In genomic region chr3:68902636-68903035, GRCm38 (mm10) we compare ENCODE assay signal across 10 mouse cellular contexts. TPM values are rescaled to one million over a fixed set of nuclear protein-coding genes. Genes with fewer than 3 reads are reported as not detected.
DNase-seq lines count a peak whose midpoint lies in the region; ATAC-seq and TF ChIP-seq lines count a peak whose summit lies in the region.
"Not testable (repeated sequence)": the region's sequence is repeated elsewhere in the genome, so short reads cannot be mapped to it uniquely, and the experiment has no call there.
"Had no signal": no experiment of that assay in that cellular context is flagged by ENCODE, and none has a peak within 500 bp of the region (broad histone marks: within the 10 kb centered on the region; RNA-seq: fewer than 3 reads in every experiment).

No protein-coding gene starts in this region.

- H3K9me3 ChIP-seq in G1E (replicated peaks); liver, embryonic 12.5 days (replicated peaks); liver, embryonic 16.5 days (replicated peaks; ENCODE audit: control insufficient read depth, low read length): not testable (repeated sequence)

- not testable (repeated sequence) for H3K9ac ChIP-seq in liver, embryonic 12.5 days; liver, embryonic 16.5 days (ENCODE audit: low read depth, low read length)

- H3K27ac ChIP-seq in liver, embryonic 12.5 days; liver, embryonic 16.5 days (ENCODE audit: low read length): not testable (repeated sequence)

- not testable (repeated sequence) for H3K27me3 ChIP-seq in G1E (ENCODE audit: insufficient read depth, low read length); liver, embryonic 12.5 days (replicated peaks); liver, embryonic 16.5 days (ENCODE audit: control insufficient read depth, insufficient read depth, low read depth, low read length)

- peak; percentile 34; the same call in 1 of the 2 replicates for ATAC-seq in G1E (ENCODE audit: extremely low read depth, insufficient number of reproducible peaks, low FRiP score, poor library complexity, severe bottlenecking)
- peak; percentile 98 for ATAC-seq in granulocyte monocyte progenitor cell, adult 5-6 weeks (replicated peaks; ENCODE audit: poor library complexity, severe bottlenecking)
- peak; percentile 83 for ATAC-seq in inflammation-experienced regulatory T-cells, adult 6 months
- ATAC-seq in liver, embryonic 12.5 days = peak; percentile 72; the same call in 1 of the 2 replicates
- ATAC-seq in liver, embryonic 16.5 days (ENCODE audit: low read depth) = peak; percentile 83
- ATAC-seq in megakaryocyte, adult 5-6 weeks (ENCODE audit: poor library complexity, severe bottlenecking) = peak; percentile 100
- peak; percentile 66; the same call in 1 of the 2 replicates for ATAC-seq in neutrophil, adult 5-6 weeks (ENCODE audit: extremely low read depth, insufficient number of reproducible peaks, low FRiP score, poor library complexity, severe bottlenecking)

- not testable (repeated sequence) for H3K36me3 ChIP-seq in G1E (replicated peaks); liver, embryonic 12.5 days; liver, embryonic 16.5 days (ENCODE audit: control insufficient read depth, insufficient read depth)

- H3K4me1 ChIP-seq in G1E (ENCODE audit: insufficient read depth, low read depth, low read length); liver, embryonic 12.5 days; liver, embryonic 16.5 days (ENCODE audit: control insufficient read depth, low read depth, low read length): not testable (repeated sequence)

- whole genome bisulfite sequencing in liver, embryonic 12.5 days (ENCODE audit: insufficient replicate concordance) = 87% methylated on average over 20 of the region's 20 CpGs
- WGBS in liver, embryonic 16.5 days (ENCODE audit: insufficient replicate concordance) = 89% methylated on average over 19 of the region's 20 CpGs

- not testable (repeated sequence) for H3K4me3 ChIP-seq in G1E (ENCODE audit: low read depth, low read length); liver, embryonic 12.5 days; liver, embryonic 16.5 days (ENCODE audit: low read depth, low read length)

- DNase-seq in G1E (ENCODE audit: low spot score) = not testable (repeated sequence)

- not testable (repeated sequence) for TF ChIP-seq CTCF in G1E (IDR thresholded peaks at IDR 0.05; ENCODE audit: low read depth, low read length)

- H3K4me2 ChIP-seq in liver, embryonic 12.5 days; liver, embryonic 16.5 days (ENCODE audit: low read depth, low read length): not testable (repeated sequence)

RNA-seq across cellular contexts. Expression of gene 1110032F04Rik, which starts 33.2 kb away (rescaled TPM):
- total RNA-seq in G1E (2014; fragmentation: Nextera tagmentation) (not detected in 2 replicates), G1E (2017) (0.05 TPM in 1 of 2 replicates, not detected in the other)
- polyA plus RNA-seq in G1E (2012) = not detected in 2 replicates
- not detected in 2 replicates for total RNA-seq in granulocyte monocyte progenitor cell, adult 5-6 weeks (2014; fragmentation: Nextera tagmentation)
- not detected in 2 replicates for total RNA-seq in granulocyte monocyte progenitor cell, adult 5-6 weeks (2017)
- 1 to 10 TPM in 2 of 3 experiments, under 1 TPM in 1; 0.31 to 4.0 (median 2.0) TPM for polyA plus RNA-seq in inflammation-experienced regulatory T-cells, adult 6 months (2017; shearing (Covaris generic))
- 2.8 and 3.1 TPM in 2 replicates for polyA plus RNA-seq in liver, embryonic 12.5 days (2016; fragmentation: Nextera tagmentation; extraction: Ambion mirVana)
- polyA plus RNA-seq in liver, embryonic 16.5 days (2015; fragmentation: Nextera tagmentation; extraction: Ambion mirVana) = 0.34 and 0.48 TPM in 2 replicates
- total RNA-seq in megakaryocyte, adult 5-6 weeks (2015) = 0.09 TPM in 1 of 2 replicates, not detected in the other
- 0.57 TPM in 1 of 2 replicates, not detected in the other for total RNA-seq in megakaryocyte, adult 5-6 weeks (2017)
- 0.25 and 0.47 TPM in 2 replicates for total RNA-seq in neutrophil, adult 5-6 weeks (2017)
- total RNA-seq: gastrocnemius, adult 8-10 months; gastrocnemius, postnatal 36 days had no signal
- polyA plus RNA-seq: C2C12 had no signal

Comparison
In these comparisons a context has a peak if more than half of its experiments do, and no peak if none do; other contexts are left out.
1. ATAC-seq: peak in every context shown above with its lines; median percentile 100 in megakaryocyte, adult 5-6 weeks; 98 in granulocyte monocyte progenitor cell, adult 5-6 weeks; 83 in inflammation-experienced regulatory T-cells, adult 6 months; 83 in liver, embryonic 16.5 days; 72 in liver, embryonic 12.5 days; 66 in neutrophil, adult 5-6 weeks; 34 in G1E.